Mouse (Mus musculus): Measurements from ENCODE around the gene Sco2.

Gene Sco2

GRCm38 (mm10) chr15:89373027-89373761 lies 452 bp downstream of the Sco2 start:
- DNase-seq (ENCODE audit: low spot score), result peak; percentile 89

GRCm38 (mm10) chr15:89372536-89372935 lies 1.1 kb downstream of the Sco2 start:
- DNase-seq (ENCODE audit: low spot score), result no peak

GRCm38 (mm10) chr15:89372068-89372467 lies 1.6 kb downstream of the Sco2 start:
- DNase-seq (ENCODE audit: low spot score), result no peak

- no peak for DNase-seq (ENCODE audit: low spot score)
Observed at GRCm38 (mm10) chr15:89365141-89365551, 8.5 kb downstream of the Sco2 start.

- no peak for DNase-seq (ENCODE audit: low spot score)
Observed at GRCm38 (mm10) chr15:89363051-89363450, 10.6 kb downstream of the Sco2 start.

GRCm38 (mm10) chr15:89358784-89359183 lies 14.9 kb downstream of the Sco2 start:
- no peak for DNase-seq (ENCODE audit: low spot score)

- DNase-seq (ENCODE audit: low spot score), result peak; percentile 94
Observed at GRCm38 (mm10) chr15:89356372-89356771, 17.3 kb downstream of the Sco2 start.

GRCm38 (mm10) chr15:89355241-89356187 lies 18.1 kb downstream of the Sco2 start, which contains the start of the genes Lmf2 and Ncaph2:
Gene Lmf2, minus strand, starts transcription at chr15:89355659.
Gene Ncaph2, plus strand, starts transcription at chr15:89355719.
- DNase-seq (ENCODE audit: low spot score), result peak; percentile 99

- DNase-seq (ENCODE audit: low spot score), result no peak
Observed at GRCm38 (mm10) chr15:89354455-89354854, 19.2 kb downstream of the Sco2 start.

- DNase-seq (ENCODE audit: low spot score), result no peak
Observed at GRCm38 (mm10) chr15:89353837-89354236, 19.8 kb downstream of the Sco2 start.

- DNase-seq (ENCODE audit: low spot score), result no peak
Observed at GRCm38 (mm10) chr15:89352795-89353194, 20.9 kb downstream of the Sco2 start.

- no peak for DNase-seq (ENCODE audit: low spot score)
Observed at GRCm38 (mm10) chr15:89352054-89352453, 21.6 kb downstream of the Sco2 start.

GRCm38 (mm10) chr15:89351302-89351701 lies 22.3 kb downstream of the Sco2 start:
- DNase-seq (ENCODE audit: low spot score), result no peak

GRCm38 (mm10) chr15:89350447-89350846 lies 23.2 kb downstream of the Sco2 start:
- DNase-seq (ENCODE audit: low spot score), result no peak

- DNase-seq (ENCODE audit: low spot score), result no peak
Observed at GRCm38 (mm10) chr15:89343325-89343724, 30.3 kb downstream of the Sco2 start.

GRCm38 (mm10) chr15:89341678-89342077 lies 32.0 kb downstream of the Sco2 start:
- no peak for DNase-seq (ENCODE audit: low spot score)

GRCm38 (mm10) chr15:89340136-89340535 lies 33.5 kb downstream of the Sco2 start:
- DNase-seq (ENCODE audit: low spot score), result no peak

- DNase-seq (ENCODE audit: low spot score), result no peak
Observed at GRCm38 (mm10) chr15:89339696-89340095, 34.0 kb downstream of the Sco2 start.

GRCm38 (mm10) chr15:89336422-89336821 lies 37.2 kb downstream of the Sco2 start:
- DNase-seq (ENCODE audit: low spot score), result no peak

- DNase-seq (ENCODE audit: low spot score), result no peak
Observed at GRCm38 (mm10) chr15:89334774-89335537, 38.7 kb downstream of the Sco2 start.

GRCm38 (mm10) chr15:89334271-89334670 lies 39.4 kb downstream of the Sco2 start, which contains the start of gene Miox:
Gene Miox, plus strand, starts transcription at chr15:89334398.
- DNase-seq (ENCODE audit: low spot score), result no peak

- DNase-seq (ENCODE audit: low spot score), result no peak
Observed at GRCm38 (mm10) chr15:89326441-89326840, 47.2 kb downstream of the Sco2 start.
